ENCODE assay signal across 8 mouse cellular contexts in the genomic region with DNA sequence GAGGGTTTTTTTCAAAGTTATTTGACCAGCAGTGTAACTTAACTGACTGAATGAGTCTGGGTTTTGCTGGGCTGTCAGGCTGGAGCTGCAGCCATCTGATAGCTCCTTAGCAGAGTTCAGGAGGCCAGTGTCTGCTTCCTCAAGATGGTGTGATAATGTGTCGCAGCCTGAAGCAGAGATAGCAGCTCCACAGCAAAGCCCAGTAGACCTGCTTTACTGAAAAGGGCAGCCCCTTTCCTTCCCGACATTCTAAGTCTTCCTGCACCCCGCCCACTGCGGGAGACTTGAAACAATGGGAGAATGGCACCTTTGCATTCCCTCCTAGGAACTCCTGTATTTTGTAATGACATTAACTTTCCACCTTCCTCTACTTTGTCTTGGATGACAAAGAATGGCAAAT. TPM values are rescaled to one million over a fixed set of nuclear protein-coding genes. Genes with fewer than 3 reads are reported as not detected.
DNase-seq lines count a peak whose midpoint lies in the region; ATAC-seq and TF ChIP-seq lines count a peak whose summit lies in the region.

No protein-coding gene starts in this region.

- peak overlapping the region; percentile 2; the same call in 1 of the 2 replicates for H3K27ac ChIP-seq in heart, embryonic 10.5 days
- no peak overlapping the region for H3K27ac ChIP-seq in midbrain, postnatal 0 days (ENCODE audit: low read depth, low read length)

- no peak overlapping the region for H3K4me3 ChIP-seq in heart, embryonic 10.5 days
- no peak overlapping the region for H3K4me3 ChIP-seq in midbrain, postnatal 0 days (ENCODE audit: low read depth, low read length)

- H3K9me3 ChIP-seq in heart, embryonic 10.5 days: no peaks in the 10 kb centered on the region
- no peaks in the 10 kb centered on the region for H3K9me3 ChIP-seq in midbrain, postnatal 0 days (ENCODE audit: low read length)

- no peak overlapping the region for H3K9ac ChIP-seq in midbrain, postnatal 0 days (replicated peaks; ENCODE audit: low read length, poor library complexity, severe bottlenecking)

- WGBS in heart, embryonic 10.5 days: 34% methylated on average over 4 of the region's 4 CpGs
- 64% methylated on average over 4 of the region's 4 CpGs for WGBS in midbrain, postnatal 0 days

- peak; percentile 89 for ATAC-seq in megakaryocyte-erythroid progenitor cell, adult 5-6 weeks (replicated peaks; ENCODE audit: low FRiP score, low TSS enrichment, poor library complexity, severe bottlenecking)
- no peak for ATAC-seq in erythroid progenitor cell, adult 5-6 weeks (replicated peaks; ENCODE audit: low FRiP score, poor library complexity, severe bottlenecking)
- ATAC-seq in midbrain, postnatal 0 days (ENCODE audit: low FRiP score): no peak

- peak; percentile 42 for DNase-seq in gastrocnemius, postnatal 25 days
- no peak for DNase-seq in gastrocnemius, postnatal 10 days
- DNase-seq in heart, embryonic 10.5 days (ENCODE audit: low spot score): no peak
- DNase-seq in kidney, postnatal 25 days: peak; percentile 59 to 83
- DNase-seq in embryo, embryonic 10.5 days (ENCODE audit: low spot score): no peak
- no peak for DNase-seq in midbrain, postnatal 0 days (ENCODE audit: low spot score)

- TF ChIP-seq CTCF in midbrain, postnatal 0 days (IDR thresholded peaks at IDR 0.05): no peak

- no peaks in the 10 kb centered on the region for H3K36me3 ChIP-seq in heart, embryonic 10.5 days
- H3K36me3 ChIP-seq in midbrain, postnatal 0 days (ENCODE audit: insufficient read depth, low read length): no peaks in the 10 kb centered on the region

- H3K27me3 ChIP-seq in heart, embryonic 10.5 days (ENCODE audit: insufficient read depth, poor library complexity, severe bottlenecking): no peaks in the 10 kb centered on the region
- no peaks in the 10 kb centered on the region for H3K27me3 ChIP-seq in midbrain, postnatal 0 days (ENCODE audit: insufficient read depth, low read length)

- H3K4me1 ChIP-seq in heart, embryonic 10.5 days: 0 out of 2 replicates have a peak, but pooled peaks cover 2% of the 10 kb centered on the region
- no peaks in the 10 kb centered on the region for H3K4me1 ChIP-seq in midbrain, postnatal 0 days (ENCODE audit: insufficient read depth, low read length)

- H3K4me2 ChIP-seq in midbrain, postnatal 0 days (ENCODE audit: low read depth, low read length, poor library complexity, severe bottlenecking): no peak overlapping the region

RNA-seq across cellular contexts. Expression of a gene that starts 24.9 kb away (rescaled TPM):
- 10 to 100 TPM; 13.7 to 15.8 TPM for total RNA-seq in gastrocnemius, postnatal 25 days (2021)
- 10 to 100 TPM; 23.8 to 29.0 TPM for total RNA-seq in gastrocnemius, postnatal 10 days (2021)
- 6.3 and 10.3 TPM in 2 replicates for polyA plus RNA-seq in heart, embryonic 10.5 days (2016; fragmentation: Nextera tagmentation; extraction: Ambion mirVana)
- 0.89 TPM in 1 of 2 replicates, not detected in the other for total RNA-seq in megakaryocyte-erythroid progenitor cell, adult 5-6 weeks (2014; fragmentation: Nextera tagmentation)
- 0.09 and 4.6 TPM in 2 replicates for total RNA-seq in megakaryocyte-erythroid progenitor cell, adult 5-6 weeks (2017)
- total RNA-seq in erythroid progenitor cell, adult 5-6 weeks (2015; ENCODE audit: low replicate concordance): 10.5 and 18.4 TPM in 2 replicates
- total RNA-seq in erythroid progenitor cell, adult 5-6 weeks (2017; ENCODE audit: low replicate concordance): 6.4 and 16.9 TPM in 2 replicates
- total RNA-seq in midbrain, postnatal 0 days (2014; rRNA removed): 9.6 and 13.3 TPM in 2 replicates
- polyA plus RNA-seq in midbrain, postnatal 0 days (2015; fragmentation: Nextera tagmentation; extraction: Ambion mirVana): 6.9 and 7.3 TPM in 2 replicates

RNA-seq across cellular contexts. Expression of a gene that starts 25.1 kb away (rescaled TPM):
- 1 to 10 TPM; 1.4 to 2.2 TPM for total RNA-seq in gastrocnemius, postnatal 25 days (2021)
- total RNA-seq in gastrocnemius, postnatal 10 days (2021): 1 to 10 TPM; 2.1 to 3.9 TPM
- polyA plus RNA-seq in heart, embryonic 10.5 days (2016; fragmentation: Nextera tagmentation; extraction: Ambion mirVana): 9.0 and 11.0 TPM in 2 replicates
- 8.7 and 15.2 TPM in 2 replicates for total RNA-seq in megakaryocyte-erythroid progenitor cell, adult 5-6 weeks (2014; fragmentation: Nextera tagmentation)
- total RNA-seq in megakaryocyte-erythroid progenitor cell, adult 5-6 weeks (2017): 4.3 and 6.4 TPM in 2 replicates
- total RNA-seq in erythroid progenitor cell, adult 5-6 weeks (2015; ENCODE audit: low replicate concordance): 1.1 and 5.4 TPM in 2 replicates
- 0.45 TPM in 1 of 2 replicates, not detected in the other for total RNA-seq in erythroid progenitor cell, adult 5-6 weeks (2017; ENCODE audit: low replicate concordance)
- total RNA-seq in midbrain, postnatal 0 days (2014; rRNA removed): 28.7 and 35.5 TPM in 2 replicates
- polyA plus RNA-seq in midbrain, postnatal 0 days (2015; fragmentation: Nextera tagmentation; extraction: Ambion mirVana): 15.9 and 16.0 TPM in 2 replicates

RNA-seq across cellular contexts. Expression of a gene that starts 48.8 kb away (rescaled TPM):
- total RNA-seq in gastrocnemius, postnatal 25 days (2021): 1 to 10 TPM; 5.2 to 6.5 TPM
- total RNA-seq in gastrocnemius, postnatal 10 days (2021): 10 to 100 TPM; 12.7 to 15.8 TPM
- polyA plus RNA-seq in heart, embryonic 10.5 days (2016; fragmentation: Nextera tagmentation; extraction: Ambion mirVana): 63.9 and 66.2 TPM in 2 replicates
- 89.6 and 91.3 TPM in 2 replicates for total RNA-seq in megakaryocyte-erythroid progenitor cell, adult 5-6 weeks (2014; fragmentation: Nextera tagmentation)
- 69.1 and 106 TPM in 2 replicates for total RNA-seq in megakaryocyte-erythroid progenitor cell, adult 5-6 weeks (2017)
- 10.9 and 30.6 TPM in 2 replicates for total RNA-seq in erythroid progenitor cell, adult 5-6 weeks (2015; ENCODE audit: low replicate concordance)
- 6.5 and 13.2 TPM in 2 replicates for total RNA-seq in erythroid progenitor cell, adult 5-6 weeks (2017; ENCODE audit: low replicate concordance)
- 67.4 and 73.6 TPM in 2 replicates for total RNA-seq in midbrain, postnatal 0 days (2014; rRNA removed)
- 28.9 and 31.4 TPM in 2 replicates for polyA plus RNA-seq in midbrain, postnatal 0 days (2015; fragmentation: Nextera tagmentation; extraction: Ambion mirVana)

Comparison
In these comparisons a context has a peak if more than half of its experiments do, and no peak if none do; other contexts are left out.
1. DNase-seq: peak in gastrocnemius, postnatal 25 days (single experiment) and kidney, postnatal 25 days (2 of 2); none in gastrocnemius, postnatal 10 days (single experiment), heart, embryonic 10.5 days (single experiment), embryo, embryonic 10.5 days (single experiment) and midbrain, postnatal 0 days (single experiment).